Mouse (Mus musculus) CH12.LX (cell line): ENCODE measurements around the gene Klhl26. TPM values are rescaled to one million over a fixed set of nuclear protein-coding genes. Genes with fewer than 3 reads are reported as not detected.

Experiments
- DNase-seq: peaks from one replicate; pipeline ENCODE4 v3.0.0-alpha.2; 2013; ENCODE audit errors: extremely low read depth
- H3K27ac ChIP-seq: 2 replicates; pipeline ENCODE4 v1.5.1; 2012; ENCODE audit warnings: low read depth, mild to moderate bottlenecking, control low read depth, moderate library complexity; ENCODE audit not compliant: insufficient read depth
- H3K27me3 ChIP-seq: replicated peaks from 2 replicates; pipeline ENCODE3; 2012; ENCODE audit warnings: inconsistent platforms
- H3K36me3 ChIP-seq, 2 experiments: replicated peaks in 1 of 2; 2 replicates each; pipeline versions ENCODE3 to v1.6.1; 2012; ENCODE audit warnings: inconsistent platforms in 1 of 2, low read length in 1 of 2, mild to moderate bottlenecking in 1 of 2, mixed read lengths in 1 of 2, moderate library complexity in 1 of 2; ENCODE audit not compliant: control insufficient read depth in 1 of 2, insufficient read depth in 1 of 2
- H3K4me1 ChIP-seq, 2 experiments: 2 replicates each; pipeline ENCODE4 v1.6.1; 2012; ENCODE audit warnings: inconsistent platforms in 1 of 2, moderate library complexity in 1 of 2; ENCODE audit not compliant: insufficient read depth in 2 of 2, control insufficient read depth in 1 of 2
- H3K4me2 ChIP-seq: 2 replicates; pipeline ENCODE4 v1.6.1; 2012; ENCODE audit warnings: low read depth, mild to moderate bottlenecking, control low read depth; ENCODE audit not compliant: poor library complexity, insufficient read depth, severe bottlenecking
- H3K4me3 ChIP-seq, 3 experiments: fragments of 150-350 bp in 1 of 3; sonication (generic) in 1 of 3; replicated peaks in 1 of 3; 2 replicates each; pipeline versions ENCODE3 to v1.5.1; 2011 to 2012; ENCODE audit warnings: low read depth in 2 of 3, low read length in 2 of 3, mild to moderate bottlenecking in 2 of 3, moderate library complexity in 2 of 3, control low read depth in 1 of 3, improper control_type of control experiment in 1 of 3, inconsistent platforms in 1 of 3, mixed read lengths in 1 of 3; ENCODE audit not compliant: poor library complexity in 1 of 3
- H3K79me2 ChIP-seq: replicated peaks from 2 replicates; pipeline ENCODE4 v1.6.1; 2012; ENCODE audit warnings: mild to moderate bottlenecking, moderate library complexity; ENCODE audit not compliant: control insufficient read depth, poor library complexity, insufficient read depth, severe bottlenecking; ENCODE audit errors: extremely low read depth
- H3K9ac ChIP-seq: 2 replicates; pipeline ENCODE4 v1.6.1; 2012; ENCODE audit warnings: low read depth, mild to moderate bottlenecking, control low read depth, moderate library complexity; ENCODE audit not compliant: insufficient read depth
- H3K9me3 ChIP-seq: replicated peaks from 2 replicates; pipeline ENCODE3; 2012; ENCODE audit warnings: low read length, inconsistent platforms, mixed read lengths
- CTCF ChIP-seq, 2 experiments: IDR thresholded peaks in 1 of 2; conservative IDR thresholded peaks in 1 of 2; 2 replicates each; pipeline ENCODE4 v1.5.1; 2011 to 2012; ENCODE audit warnings: low read depth in 2 of 2, low read length in 2 of 2, improper control_type of control experiment in 1 of 2, inconsistent platforms in 1 of 2, mild to moderate bottlenecking in 1 of 2, moderate library complexity in 1 of 2
- ELF1 ChIP-seq: IDR thresholded peaks from 2 replicates; pipeline ENCODE4 v1.6.1; 2014; ENCODE audit warnings: low read depth, mild to moderate bottlenecking, inconsistent platforms, low read length, improper control_type of control experiment
- EP300 ChIP-seq: IDR thresholded peaks from 2 replicates; pipeline ENCODE4 v1.6.1; 2011; ENCODE audit warnings: low read length, improper control_type of control experiment
- HCFC1 ChIP-seq: IDR thresholded peaks from 2 replicates; pipeline ENCODE4 v1.6.1; 2012; ENCODE audit warnings: low read depth, mild to moderate bottlenecking, inconsistent platforms, low read length, improper control_type of control experiment
- IRF4 ChIP-seq: IDR thresholded peaks from 2 replicates; pipeline ENCODE4 v1.6.1; 2014; ENCODE audit warnings: low read depth, mild to moderate bottlenecking, inconsistent platforms, low read length, improper control_type of control experiment
- JUN ChIP-seq: IDR thresholded peaks from 2 replicates; pipeline ENCODE4 v1.6.1; 2011; ENCODE audit warnings: low read depth, mild to moderate bottlenecking, low read length, improper control_type of control experiment, moderate library complexity; ENCODE audit not compliant: insufficient read depth
- MAFK ChIP-seq: IDR thresholded peaks from 2 replicates; pipeline ENCODE4 v1.6.1; 2011; ENCODE audit warnings: low read length, improper control_type of control experiment; ENCODE audit not compliant: insufficient replicate concordance
- MAX ChIP-seq: IDR thresholded peaks from 2 replicates; pipeline ENCODE4 v1.6.1; 2011; ENCODE audit warnings: low read length, improper control_type of control experiment
- MAZ ChIP-seq: IDR thresholded peaks from 2 replicates; pipeline ENCODE4 v1.6.1; 2012; ENCODE audit warnings: low read depth, mild to moderate bottlenecking, inconsistent platforms, low read length, improper control_type of control experiment, moderate library complexity
- NELFE ChIP-seq: IDR thresholded peaks from 2 replicates; pipeline ENCODE4 v1.6.1; 2011; ENCODE audit warnings: low read depth, low read length, improper control_type of control experiment
- NRF1 ChIP-seq: IDR thresholded peaks from 2 replicates; pipeline ENCODE4 v1.6.1; 2014; ENCODE audit warnings: low read depth, mild to moderate bottlenecking, inconsistent platforms, low read length, improper control_type of control experiment, moderate library complexity
- POLR2A ChIP-seq: IDR thresholded peaks from 2 replicates; pipeline ENCODE4 v1.6.1; 2011; ENCODE audit warnings: low read depth, mild to moderate bottlenecking, improper control_type of control experiment, low read length
- RCOR1 ChIP-seq: conservative IDR thresholded peaks from 2 replicates; pipeline ENCODE4 v1.6.1; 2012; ENCODE audit warnings: low read depth, mild to moderate bottlenecking, inconsistent platforms, low read length, improper control_type of control experiment
- TBP ChIP-seq: conservative IDR thresholded peaks from 2 replicates; pipeline ENCODE4 v1.6.1; 2011; ENCODE audit warnings: low read depth, low read length, improper control_type of control experiment
- TCF12 ChIP-seq: IDR thresholded peaks from 2 replicates; pipeline ENCODE4 v1.6.1; 2014; ENCODE audit warnings: low read depth, mild to moderate bottlenecking, inconsistent platforms, low read length, improper control_type of control experiment
- USF1 ChIP-seq: IDR thresholded peaks from 2 replicates; pipeline ENCODE4 v1.6.1; 2014; ENCODE audit warnings: low read depth, mild to moderate bottlenecking, inconsistent platforms, low read length, improper control_type of control experiment
- ZKSCAN1 ChIP-seq: IDR thresholded peaks from 2 replicates; pipeline ENCODE4 v1.6.1; 2012; ENCODE audit warnings: low read depth, inconsistent platforms, low read length, improper control_type of control experiment, borderline replicate concordance
- ZMIZ1 ChIP-seq: IDR thresholded peaks from 2 replicates; pipeline ENCODE4 v1.6.1; 2012; ENCODE audit warnings: low read depth, mild to moderate bottlenecking, inconsistent platforms, low read length, improper control_type of control experiment
- ZNF384 ChIP-seq: IDR thresholded peaks from 2 replicates; pipeline ENCODE4 v1.6.1; 2012; ENCODE audit warnings: low read depth, low read length, improper control_type of control experiment, inconsistent platforms
- dilution Hi-C: fragments of 300-500 bp; cut with MboI; formaldehyde crosslinking; loops from 2 replicates; pipeline ENCODE4 v1.14.3; 2020; ENCODE audit warnings: low sequenced_read_pairs; ENCODE audit not compliant: extremely low pct_unique_long_range_greater_than_20kb, extremely low pct_ligation_motif_present
- in situ Hi-C: fragments of 300-500 bp; cut with MboI; formaldehyde crosslinking; loops from 3 replicates; pipeline ENCODE4 v1.14.3; 2019; ENCODE audit warnings: low sequenced_read_pairs, low pct_ligation_motif_present, low pct_unique_long_range_greater_than_20kb, mixed read lengths
- polyA plus RNA-seq: library from polyadenylated mRNA; unstranded; fragments of >175 nt; gene quantifications from 2 replicates; pipeline ENCODE4 v1.2.1, GENCODE M21; 2012; ENCODE audit warnings: low read depth; ENCODE audit not compliant: insufficient read length
- total RNA-seq, 2 experiments: library from RNA; depleted of rRNA; stranded (reverse); fragments of 300-350 nt in 1 of 2; fragments of >200 nt in 1 of 2; gene quantifications; 2 replicates each; pipeline ENCODE4 v1.2.3; 2012 to 2014

Klhl26 gene
- total and polyA plus RNA-seq, 3 experiments = 4.7 to 15.6 (median 6.0) TPM

DNA sequence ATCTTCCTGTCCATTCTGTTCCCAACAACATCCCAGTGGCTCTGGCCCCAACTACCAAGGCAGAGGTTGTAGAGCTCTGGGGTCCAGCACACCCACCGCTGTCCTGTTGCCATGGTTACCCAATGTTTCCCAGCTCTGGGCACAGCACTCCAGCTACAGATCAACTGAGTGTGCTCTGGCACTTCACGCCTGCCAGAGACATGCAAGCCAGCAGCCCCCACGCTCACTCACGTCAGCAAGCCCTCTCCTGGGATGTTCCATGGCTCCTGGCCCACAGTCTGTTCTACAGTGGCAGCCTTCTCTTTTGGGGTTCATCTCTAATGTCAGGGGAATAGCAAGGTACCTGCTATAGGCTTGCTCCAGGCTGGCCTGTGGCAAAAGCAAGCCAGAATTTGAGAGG lies 13.5 kb downstream of the Klhl26 start:
- TF ChIP-seq ZNF384 (no peak), MAFK (no peak), MAZ (no peak), HCFC1 (no peak), RCOR1 (no peak), USF1 (no peak), ZMIZ1 (no peak), CTCF (conservative IDR thresholded peaks at IDR 0.05 in 1 of 2, IDR thresholded peaks at IDR 0.05 in 1 of 2; ENCODE audit: low read depth in 2 of 2, low read length in 2 of 2) (no peak), NRF1 (no peak), JUN (no peak), EP300 (no peak), ZKSCAN1 (no peak), TBP (no peak), TCF12 (no peak), ELF1 (no peak), POLR2A (no peak), MAX (no peak), IRF4 (no peak)
- dilution Hi-C loops = no loop called here
- no peak overlapping the region for H3K27ac ChIP-seq
- H3K4me1 ChIP-seq = peaks cover 0 to 7% of the 10 kb centered on the region in 2 experiments; a peak in 1 of 4 replicates
- H3K79me2 ChIP-seq = no peaks in the 10 kb centered on the region
- no peak for DNase-seq
- H3K4me3 ChIP-seq = no peak overlapping the region
- no peak overlapping the region for H3K9ac ChIP-seq
- H3K27me3 ChIP-seq = no peaks in the 10 kb centered on the region
- peaks cover 0 to 84% of the 10 kb centered on the region in 2 experiments for H3K36me3 ChIP-seq
- in situ Hi-C loops = no loop called here
- no peak overlapping the region for H3K4me2 ChIP-seq
- peaks cover 8% of the 10 kb centered on the region for H3K9me3 ChIP-seq

DNA sequence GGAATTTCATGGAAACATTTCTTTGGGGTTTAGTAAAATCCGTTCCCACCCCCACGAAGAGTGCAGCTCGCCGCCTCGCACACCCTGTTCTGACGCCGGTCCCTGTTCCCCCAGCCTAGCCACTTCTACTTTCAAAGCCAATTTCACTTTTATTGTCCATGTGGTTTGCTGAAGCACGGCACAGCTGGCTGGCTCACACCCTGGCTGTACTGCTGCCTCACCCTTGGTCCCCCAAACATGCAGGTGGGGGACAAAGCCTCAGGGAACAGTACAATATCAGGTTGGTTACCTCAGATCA lies 14.3 kb downstream of the Klhl26 start:
- Histone ChIP-seq H3K27ac (no peak overlapping the region), H3K79me2 (no peaks in the 10 kb centered on the region), H3K4me2 (no peak overlapping the region), H3K36me3 (peaks cover 0 to 82% of the 10 kb centered on the region in 2 experiments), H3K9ac (no peak overlapping the region), H3K4me1 (peaks cover 0 to 7% of the 10 kb centered on the region in 2 experiments; a peak in 1 of 4 replicates), H3K4me3 (no peak overlapping the region), H3K9me3 (peaks cover 8% of the 10 kb centered on the region)
- dilution Hi-C loops (no loop called here), in situ Hi-C loops (no loop called here)
- DNase-seq = no peak
- no peak for TF ChIP-seq NELFE
- TF ChIP-seq, all 38 proteins: peak for 0
- H3K27me3 ChIP-seq = no peaks in the 10 kb centered on the region
